Mouse (Mus musculus) effector memory CD4-positive, alpha-beta T cell, adult 5 months (primary cell): ENCODE measurements around the gene Hnrnpm. TPM values are rescaled to one million over a fixed set of nuclear protein-coding genes. Genes with fewer than 3 reads are reported as not detected.

Experiments
- polyA plus RNA-seq: library from polyadenylated mRNA; unstranded; fragments of 100-300 nt; shearing (Covaris generic); gene quantifications from one replicate; pipeline ENCODE4 v1.2.1, GENCODE M21; 2017

The Hnrnpm gene
- 318 TPM for polyA plus RNA-seq

DNA sequence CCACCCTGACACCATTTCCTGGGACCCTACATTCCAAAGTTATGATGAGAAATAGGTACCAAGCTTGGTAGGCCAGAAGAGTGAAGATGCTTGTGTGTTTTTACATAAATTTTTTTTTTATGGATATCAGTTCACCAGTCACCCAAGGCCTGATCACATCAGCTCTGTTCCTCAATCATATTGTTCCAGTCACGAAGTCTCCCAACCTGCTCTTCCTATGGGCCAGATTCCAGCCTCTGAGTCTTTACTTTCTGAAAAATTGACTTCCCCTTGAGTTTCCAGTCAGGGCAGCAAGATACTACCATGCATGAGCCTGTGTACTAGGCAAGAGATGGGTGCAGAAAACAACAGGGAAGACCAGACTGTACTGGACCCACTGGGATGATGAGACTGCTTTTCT is at the start of gene Hnrnpm:
Gene Hnrnpm (minus strand): TSS at position 101 of the 400 bp plus-strand sequence.

DNA sequence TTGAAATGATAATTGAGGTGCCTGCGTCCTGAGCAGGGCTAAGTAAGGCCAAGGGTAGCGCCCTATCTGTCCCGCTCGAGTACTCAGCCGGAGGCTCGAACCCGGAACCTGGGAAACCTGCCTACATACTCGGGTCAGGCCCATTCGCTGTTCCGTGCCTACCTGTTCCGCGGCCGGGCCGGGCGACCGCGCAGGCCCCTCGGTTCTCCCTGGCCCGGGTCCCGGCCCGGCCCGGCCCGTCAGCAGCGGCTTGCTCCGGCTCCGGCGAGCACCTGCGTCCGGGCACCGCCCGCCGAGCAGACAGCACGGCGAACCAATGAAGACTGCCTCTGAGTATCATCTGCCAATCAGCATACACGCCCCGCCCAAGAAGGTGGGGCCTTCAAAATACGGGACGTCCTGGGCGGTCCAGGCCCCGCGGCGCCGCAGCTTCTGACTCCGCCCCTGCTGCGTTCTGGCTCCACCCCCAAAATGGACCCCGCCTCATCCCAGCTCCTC is 31.8 kb upstream of the Hnrnpm start, which contains the start of gene March2:
Gene March2 (minus strand): TSS at position 287 of the 498 bp plus-strand sequence.

GRCm38 (mm10) chr17:33637516-33638276 is 49.0 kb downstream of the Hnrnpm start, which contains the start of gene Pram1:
TSS of gene Pram1 (plus strand) at chr17:33638056.

GRCm38 (mm10) chr17:33628621-33629486 is 57.8 kb downstream of the Hnrnpm start, which contains the start of gene Zfp414:
TSS of gene Zfp414 (plus strand) at chr17:33629090.

Other genes with a start within 250 kb of the Hnrnpm start
- 100 TPM for gene Adamts10, start 162.7 kb downstream of the Hnrnpm start, polyA plus RNA-seq
- gene Myo1f, start 131.2 kb downstream of the Hnrnpm start, polyA plus RNA-seq = 146 TPM
- 33.1 TPM for gene Zfp414, start 57.8 kb downstream of the Hnrnpm start, polyA plus RNA-seq
- not detected for gene Pram1, start 48.8 kb downstream of the Hnrnpm start, polyA plus RNA-seq
- 85.9 TPM for gene March2, start 31.8 kb upstream of the Hnrnpm start, polyA plus RNA-seq
- gene Rab11b, start 73.7 kb upstream of the Hnrnpm start, polyA plus RNA-seq = 315 TPM
- gene Angptl4, start 95.0 kb upstream of the Hnrnpm start, polyA plus RNA-seq = 0.39 TPM
- gene Kank3, start 123.7 kb upstream of the Hnrnpm start, polyA plus RNA-seq = 2.5 TPM
- 1,034 TPM for gene Rps28, start 137.7 kb upstream of the Hnrnpm start, polyA plus RNA-seq
- 205 TPM for gene Ndufa7, start 137.7 kb upstream of the Hnrnpm start, polyA plus RNA-seq
- 16.6 TPM for gene Cd320, start 156.2 kb upstream of the Hnrnpm start, polyA plus RNA-seq
- not detected for gene Gm7029, start 187.0 kb upstream of the Hnrnpm start, polyA plus RNA-seq
- gene Kifc1, start 203.8 kb upstream of the Hnrnpm start, polyA plus RNA-seq = 2.4 TPM
- gene Platr17, start 218.3 kb upstream of the Hnrnpm start, polyA plus RNA-seq = 3.3 TPM
- gene Daxx, start 222.6 kb upstream of the Hnrnpm start, polyA plus RNA-seq = 58.7 TPM
- gene Tapbp, start 229.0 kb upstream of the Hnrnpm start, polyA plus RNA-seq = 359 TPM
- 18.9 TPM for gene Zbtb22, start 229.0 kb upstream of the Hnrnpm start, polyA plus RNA-seq
- gene Rgl2, start 242.7 kb upstream of the Hnrnpm start, polyA plus RNA-seq = 91.0 TPM